Mouse (Mus musculus): ENCODE data around the gene Panx1. TPM values are rescaled to one million over a fixed set of nuclear protein-coding genes. Genes with fewer than 3 reads are reported as not detected.

Gene Panx1
- total and polyA plus RNA-seq, 3 experiments, result 10.6 to 20.3 TPM; not detected in 1

GRCm38 (mm10) chr9:15037704-15038103, 7.6 kb downstream of the Panx1 start:
- no peaks in the 10 kb centered on the region for H3K36me3 ChIP-seq (ENCODE audit: control insufficient read depth in 1 of 2, insufficient read depth in 2 of 2, low read length in 2 of 2)
- TF ChIP-seq USF2 (IDR thresholded peaks at IDR 0.05; ENCODE audit: borderline replicate concordance in 1 of 2, insufficient read depth in 1 of 2, low read depth in 1 of 2, low read length in 2 of 2) (no peak), MXI1 (IDR thresholded peaks at IDR 0.05; ENCODE audit: low read depth, low read length) (no peak), GATA1 (IDR thresholded peaks at IDR 0.05; ENCODE audit: low read depth, low read length) (no peak), BHLHE40 (IDR thresholded peaks at IDR 0.05; ENCODE audit: borderline replicate concordance, low read depth, low read length) (no peak), POLR2AphosphoS5 (IDR thresholded peaks at IDR 0.05; ENCODE audit: borderline replicate concordance, low read depth, low read length) (no peak), RCOR1 (IDR thresholded peaks at IDR 0.05; ENCODE audit: low read depth, low read length) (no peak), SIN3A (IDR thresholded peaks at IDR 0.05; ENCODE audit: low read length) (no peak), ETS1 (IDR thresholded peaks at IDR 0.05; ENCODE audit: low read depth, low read length) (no peak), MAZ (IDR thresholded peaks at IDR 0.05; ENCODE audit: low read depth, low read length) (no peak), CTCF (IDR thresholded peaks at IDR 0.05 in 2 of 3, conservative IDR thresholded peaks at IDR 0.05 in 1 of 3; ENCODE audit: control insufficient read depth in 1 of 3, insufficient read depth in 1 of 3, low read depth in 2 of 3, low read length in 3 of 3, poor library complexity in 1 of 3, severe bottlenecking in 1 of 3) (no peak), RAD21 (IDR thresholded peaks at IDR 0.05; ENCODE audit: low read depth, low read length) (no peak), USF1 (IDR thresholded peaks at IDR 0.05; ENCODE audit: low read depth, low read length) (no peak), POLR2A (IDR thresholded peaks at IDR 0.05; ENCODE audit: control insufficient read depth in 1 of 2, insufficient read depth in 1 of 2, low read depth in 1 of 2, low read length in 2 of 2, poor library complexity in 1 of 2) (no peak)
- no peak overlapping the region for H3K4me3 ChIP-seq (ENCODE audit: control insufficient read depth in 1 of 2, insufficient read depth in 1 of 2, low read depth in 2 of 2, low read length in 2 of 2)
- H3K27ac ChIP-seq (ENCODE audit: control insufficient read depth, low read depth, low read length), result no peak overlapping the region
- no peaks in the 10 kb centered on the region for H3K9me3 ChIP-seq (replicated peaks; ENCODE audit: insufficient read depth, low read length)
- H3K4me1 ChIP-seq (ENCODE audit: control insufficient read depth in 1 of 2, insufficient read depth in 2 of 2, low read length in 2 of 2), result no peaks in the 10 kb centered on the region
- no peak for DNase-seq (ENCODE audit: low read depth, low spot score)
- H3K27me3 ChIP-seq (ENCODE audit: control insufficient read depth in 1 of 2, insufficient read depth in 2 of 2, low read length in 2 of 2), result no peaks in the 10 kb centered on the region
- H3K79me2 ChIP-seq (ENCODE audit: control insufficient read depth, insufficient read depth, low read length, poor library complexity), result no peaks in the 10 kb centered on the region
- no peak overlapping the region for H3K9ac ChIP-seq (ENCODE audit: control insufficient read depth, low read depth, low read length, poor library complexity, severe bottlenecking)

DNA sequence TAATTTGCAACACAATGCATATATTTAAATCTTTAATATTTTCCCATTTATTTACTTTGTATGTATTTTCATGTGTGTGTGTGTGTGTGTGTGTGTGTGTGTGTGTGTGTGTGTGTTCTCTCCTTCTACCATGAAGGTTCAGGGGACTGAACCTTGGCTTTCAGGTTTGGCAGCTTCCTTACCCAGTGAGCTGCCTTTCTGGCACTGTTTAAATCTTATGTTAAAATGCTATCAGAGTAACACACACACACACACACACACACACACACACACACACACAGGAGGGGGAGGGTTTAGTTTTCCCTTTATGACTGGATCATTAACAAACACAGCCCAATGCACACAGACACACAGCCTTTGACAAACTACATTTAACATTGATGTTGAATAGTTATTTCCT, 8.0 kb downstream of the Panx1 start:
- Histone ChIP-seq H3K27ac (ENCODE audit: control insufficient read depth, low read depth, low read length) (no peak overlapping the region), H3K36me3 (ENCODE audit: control insufficient read depth in 1 of 2, insufficient read depth in 2 of 2, low read length in 2 of 2) (no peaks in the 10 kb centered on the region), H3K79me2 (ENCODE audit: control insufficient read depth, insufficient read depth, low read length, poor library complexity) (no peaks in the 10 kb centered on the region), H3K27me3 (ENCODE audit: control insufficient read depth in 1 of 2, insufficient read depth in 2 of 2, low read length in 2 of 2) (no peaks in the 10 kb centered on the region), H3K4me1 (ENCODE audit: control insufficient read depth in 1 of 2, insufficient read depth in 2 of 2, low read length in 2 of 2) (no peaks in the 10 kb centered on the region), H3K4me3 (ENCODE audit: control insufficient read depth in 1 of 2, insufficient read depth in 1 of 2, low read depth in 2 of 2, low read length in 2 of 2) (no peak overlapping the region), H3K9me3 (replicated peaks; ENCODE audit: insufficient read depth, low read length) (no peaks in the 10 kb centered on the region), H3K9ac (ENCODE audit: control insufficient read depth, low read depth, low read length, poor library complexity, severe bottlenecking) (no peak overlapping the region)
- no peak for TF ChIP-seq TBP (IDR thresholded peaks at IDR 0.05; ENCODE audit: low read depth, low read length)
- TF ChIP-seq MEF2A (IDR thresholded peaks at IDR 0.05; ENCODE audit: extremely low read depth, insufficient replicate concordance, low read depth, low read length, poor library complexity, severe bottlenecking), result no peak
- no peak for TF ChIP-seq KAT2A (conservative IDR thresholded peaks at IDR 0.05; ENCODE audit: low read depth, low read length)
- TF ChIP-seq MAX (IDR thresholded peaks at IDR 0.05; ENCODE audit: low read length), result no peak
- TF ChIP-seq NRF1 (IDR thresholded peaks at IDR 0.05; ENCODE audit: insufficient read depth, low read depth, low read length, poor library complexity, severe bottlenecking), result no peak
- TF ChIP-seq MYB (IDR thresholded peaks at IDR 0.05; ENCODE audit: low read depth, low read length), result no peak
- TF ChIP-seq POLR2AphosphoS5 (IDR thresholded peaks at IDR 0.05; ENCODE audit: borderline replicate concordance, low read depth, low read length), result no peak
- TF ChIP-seq ZKSCAN1 (IDR thresholded peaks at IDR 0.05; ENCODE audit: low read depth, low read length), result no peak
- no peak for TF ChIP-seq MXI1 (IDR thresholded peaks at IDR 0.05; ENCODE audit: low read depth, low read length)
- no peak for TF ChIP-seq USF2 (IDR thresholded peaks at IDR 0.05; ENCODE audit: borderline replicate concordance in 1 of 2, insufficient read depth in 1 of 2, low read depth in 1 of 2, low read length in 2 of 2)
- no peak for TF ChIP-seq ZC3H11A (IDR thresholded peaks at IDR 0.05; ENCODE audit: low read depth, low read length)
- no peak for TF ChIP-seq ZMIZ1 (IDR thresholded peaks at IDR 0.05; ENCODE audit: low read depth, low read length)
- no peak for DNase-seq (ENCODE audit: low read depth, low spot score)
